Mouse (Mus musculus): ENCODE results near the gene Gm20806.
"Not testable (repeated sequence)": the region's sequence is repeated elsewhere in the genome, so short reads cannot be mapped to it uniquely, and the experiment has no call there.

Gm20806 gene

DNA sequence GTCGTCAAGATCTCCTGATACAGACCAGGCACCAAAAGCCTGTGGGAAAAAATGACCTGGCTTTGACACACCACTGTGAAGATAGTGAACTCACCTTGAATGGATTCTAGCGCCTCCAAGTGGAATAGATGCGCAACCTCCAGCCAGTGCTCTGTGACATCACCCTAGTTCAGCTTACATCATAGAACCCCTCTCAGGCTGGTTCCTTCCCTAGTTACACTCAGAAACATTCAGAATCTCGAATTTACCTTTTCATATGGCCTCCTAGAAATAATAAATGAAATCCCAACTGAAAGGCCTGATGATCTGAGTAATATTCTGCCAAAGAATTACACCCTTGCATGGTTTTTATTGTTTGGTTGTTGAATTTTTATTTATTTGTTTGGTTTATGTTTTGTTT, at the start of gene Gm20806:
Gm20806 (minus strand) TSS at position 101 of the 400 bp plus-strand sequence.
- not testable (repeated sequence) for DNase-seq (ENCODE audit: low spot score in 2 of 2)
